Mouse (Mus musculus): Measurements from ENCODE around the gene Tal1.

The Tal1 gene

GRCm38 (mm10) chr4:115113266-115113665 lies 57.0 kb downstream of the Tal1 start:
- no peak for DNase-seq (ENCODE audit: low spot score)

- no peak for DNase-seq (ENCODE audit: low spot score)
These were observed 63.4 kb downstream of the Tal1 start for GRCm38 (mm10) chr4:115119642-115120041.

- no peak for DNase-seq (ENCODE audit: low spot score)
These were observed 64.9 kb downstream of the Tal1 start for GRCm38 (mm10) chr4:115121162-115121561.

Data from ovary, adult 18-20 months (tissue).